20 mouse cellular contexts compared by ENCODE assay signal in genomic region chr7:126941801-126942200, GRCm38 (mm10). TPM values are rescaled to one million over a fixed set of nuclear protein-coding genes. Genes with fewer than 3 reads are reported as not detected.
DNase-seq lines count a peak whose midpoint lies in the region; ATAC-seq and TF ChIP-seq lines count a peak whose summit lies in the region.
"Had no signal": no experiment of that assay in that cellular context is flagged by ENCODE, and none has a peak within 500 bp of the region (broad histone marks: within the 10 kb centered on the region; RNA-seq: fewer than 3 reads in every experiment).

No protein-coding gene starts in this region.

- intact Hi-C loops in left cerebral cortex, adult 2 months (cut with DNase I): no loop called here
- intact Hi-C loops in left cerebral cortex, postnatal 14 days (cut with DNase I): loop anchor here (5.0 kb wide), 1 partner anchor 120 kb away; no protein-coding TSS in a partner anchor

- no peaks in the 10 kb centered on the region for H3K9me3 ChIP-seq in forebrain, embryonic 14.5 days (replicated peaks; ENCODE audit: control insufficient read depth, low read length)
- H3K9me3 ChIP-seq in forebrain, embryonic 10.5 days: no peaks in the 10 kb centered on the region
- no peaks in the 10 kb centered on the region for H3K9me3 ChIP-seq in E14TG2a.4 (ENCODE audit: low read length)
- H3K9me3 ChIP-seq: embryonic facial prominence, embryonic 13.5 days had no signal

- no peak for DNase-seq in forebrain, embryonic 14.5 days (ENCODE audit: low spot score)
- no peak for DNase-seq in forebrain, embryonic 10.5 days (ENCODE audit: extremely low spot score, low spot score)
- peak in 1 of 2 experiments; percentile 37 for DNase-seq in left cerebral cortex, adult 2 months (ENCODE audit: extremely low spot score in 1 of 2, low spot score in 2 of 2)
- DNase-seq in left cerebral cortex, postnatal 14 days (ENCODE audit: low spot score in 2 of 2): no peak
- DNase-seq: cerebellum, adult 9-11 months; gastrocnemius, postnatal 25 days; kidney, adult 18-20 months; kidney, postnatal 14 days; left cerebral cortex, postnatal 4 days; lung, adult 2 months; retina, postnatal 1 day; thymus, postnatal 14 days had no signal

- no peak overlapping the region for H3K4me2 ChIP-seq in forebrain, embryonic 14.5 days (ENCODE audit: low read length)
- H3K4me2 ChIP-seq: embryonic facial prominence, embryonic 13.5 days; liver, embryonic 11.5 days had no signal

- no peaks in the 10 kb centered on the region for H3K79me2 ChIP-seq in macrophage (ENCODE audit: inconsistent target)

- H3K36me3 ChIP-seq in forebrain, embryonic 14.5 days (ENCODE audit: control insufficient read depth, insufficient read depth, low read length): peaks cover 59% of the 10 kb centered on the region
- peaks cover 83% of the 10 kb centered on the region for H3K36me3 ChIP-seq in forebrain, embryonic 10.5 days (replicated peaks)
- H3K36me3 ChIP-seq in E14TG2a.4 (ENCODE audit: insufficient read depth, low read length) (peaks cover 85% of the 10 kb centered on the region), macrophage (ENCODE audit: inconsistent target) (peaks cover 22% of the 10 kb centered on the region)

- 57% methylated on average over 5 of the region's 5 CpGs for WGBS in forebrain, embryonic 14.5 days
- WGBS in forebrain, embryonic 10.5 days: 85% methylated on average over 5 of the region's 5 CpGs
- WGBS in macrophage (ENCODE audit: missing documents): 82% methylated on average over 5 of the region's 5 CpGs

- H3K27me3 ChIP-seq in forebrain, embryonic 14.5 days (replicated peaks; ENCODE audit: control insufficient read depth, insufficient read depth, low read length): no peaks in the 10 kb centered on the region
- H3K27me3 ChIP-seq in forebrain, embryonic 10.5 days (ENCODE audit: poor library complexity, severe bottlenecking): no peaks in the 10 kb centered on the region
- no peaks in the 10 kb centered on the region for H3K27me3 ChIP-seq in E14TG2a.4 (ENCODE audit: insufficient read depth, low read length)
- H3K27me3 ChIP-seq: embryonic facial prominence, embryonic 13.5 days had no signal

- no peak overlapping the region for H3K27ac ChIP-seq in forebrain, embryonic 14.5 days (ENCODE audit: low read depth, low read length)
- no peak overlapping the region for H3K27ac ChIP-seq in forebrain, embryonic 10.5 days
- H3K27ac ChIP-seq in left cerebral cortex, adult 2 months: peak overlapping the region; percentile 74
- H3K27ac ChIP-seq in macrophage: 0 out of 2 replicates have a peak overlapping the region, but pooled peaks have one; percentile 2
- H3K27ac ChIP-seq: embryonic facial prominence, embryonic 13.5 days had no signal

- no peaks in the 10 kb centered on the region for H3K4me1 ChIP-seq in forebrain, embryonic 14.5 days (ENCODE audit: control insufficient read depth, insufficient read depth, low read length)
- H3K4me1 ChIP-seq in forebrain, embryonic 10.5 days: peaks cover 10% of the 10 kb centered on the region; the same call in 1 of the 2 replicates
- peaks cover 36% of the 10 kb centered on the region for H3K4me1 ChIP-seq in E14TG2a.4 (replicated peaks; ENCODE audit: low read depth, low read length)
- H3K4me1 ChIP-seq: embryonic facial prominence, embryonic 13.5 days had no signal

- no peak overlapping the region for H3K4me3 ChIP-seq in forebrain, embryonic 14.5 days (ENCODE audit: low read depth, low read length)
- no peak overlapping the region for H3K4me3 ChIP-seq in forebrain, embryonic 10.5 days
- H3K4me3 ChIP-seq in left cerebral cortex, adult 2 months: peak overlapping the region; percentile 21
- H3K4me3 ChIP-seq in E14TG2a.4 (replicated peaks; ENCODE audit: low read length): 0 out of 2 replicates have a peak overlapping the region, but pooled peaks have one; percentile 5
- no peak overlapping the region for H3K4me3 ChIP-seq in macrophage (ENCODE audit: inconsistent target)
- H3K4me3 ChIP-seq: embryonic facial prominence, embryonic 13.5 days had no signal

- no peak for TF ChIP-seq CTCF in left cerebral cortex, adult 2 months (IDR thresholded peaks at IDR 0.05)
- no peak for TF ChIP-seq CTCF in E14TG2a.4 (conservative IDR thresholded peaks at IDR 0.05; ENCODE audit: low read length)

- 0 out of 2 replicates have a peak, but pooled peaks have one; percentile 29 for ATAC-seq in forebrain, embryonic 14.5 days
- ATAC-seq in megakaryocyte, adult 5-6 weeks (ENCODE audit: poor library complexity, severe bottlenecking): no peak
- no peak for ATAC-seq in megakaryocyte-erythroid progenitor cell, adult 5-6 weeks (replicated peaks; ENCODE audit: low FRiP score, low TSS enrichment, poor library complexity, severe bottlenecking)

- H3K9ac ChIP-seq in forebrain, embryonic 14.5 days (ENCODE audit: low read length): no peak overlapping the region

RNA-seq across cellular contexts. Expression of gene Asphd1, which starts 7.6 kb away (rescaled TPM):
- 4.4 and 6.0 TPM in 2 replicates for polyA plus RNA-seq in forebrain, embryonic 14.5 days (2014; fragmentation: Nextera tagmentation; extraction: Ambion mirVana)
- polyA plus RNA-seq in forebrain, embryonic 10.5 days (2016; fragmentation: Nextera tagmentation; extraction: Ambion mirVana): 0.21 TPM in 1 of 2 replicates, not detected in the other
- 10 to 100 TPM; 51.4 to 55.8 TPM for total RNA-seq in left cerebral cortex, adult 2 months (2021)
- 10 to 100 TPM; 49.1 to 52.0 TPM for total RNA-seq in left cerebral cortex, postnatal 14 days (2021)
- total RNA-seq in macrophage (2018; cell fraction: chromatin; rRNA removed): not detected
- not detected for total RNA-seq in macrophage (2018; cell fraction: cytosol; rRNA removed)
- total RNA-seq in macrophage (2018; cell fraction: nucleus; rRNA removed): not detected
- polyA plus RNA-seq in macrophage (2018): not detected in 3 replicates
- total RNA-seq in megakaryocyte, adult 5-6 weeks (2015): not detected in 2 replicates
- total RNA-seq in megakaryocyte, adult 5-6 weeks (2017): not detected in 2 replicates
- not detected in 2 replicates for total RNA-seq in megakaryocyte-erythroid progenitor cell, adult 5-6 weeks (2014; fragmentation: Nextera tagmentation)
- not detected in 2 replicates for total RNA-seq in megakaryocyte-erythroid progenitor cell, adult 5-6 weeks (2017)
- total RNA-seq: gastrocnemius, postnatal 25 days; hematopoietic stem cell, adult 5-6 weeks had no signal
- polyA plus RNA-seq: heart, embryonic 16.5 days; liver, embryonic 11.5 days; lung, adult 2 months had no signal

RNA-seq across cellular contexts. Expression of gene Sez6l2, which starts 8.6 kb away (rescaled TPM):
- polyA plus RNA-seq in forebrain, embryonic 14.5 days (2014; fragmentation: Nextera tagmentation; extraction: Ambion mirVana): 33.8 and 34.6 TPM in 2 replicates
- 0.72 and 1.2 TPM in 2 replicates for polyA plus RNA-seq in forebrain, embryonic 10.5 days (2016; fragmentation: Nextera tagmentation; extraction: Ambion mirVana)
- total RNA-seq in left cerebral cortex, adult 2 months (2021): 100 to 1,000 TPM; 421 to 427 TPM
- total RNA-seq in left cerebral cortex, postnatal 14 days (2021): 100 to 1,000 TPM; 335 to 339 TPM
- total RNA-seq in macrophage (2018; cell fraction: chromatin; rRNA removed): 10 to 100 TPM in 2 of 26 experiments, 1 to 10 TPM in 21, under 1 TPM in 3; 0.54 to 10.9 (median 5.9) TPM
- total RNA-seq in macrophage (2018; cell fraction: cytosol; rRNA removed): 1 to 10 TPM in 18 of 26 experiments, under 1 TPM in 8; 0.61 to 2.9 (median 1.2) TPM
- 1 to 10 TPM in 24 of 26 experiments, under 1 TPM in 2; 0.82 to 9.0 (median 4.5) TPM for total RNA-seq in macrophage (2018; cell fraction: nucleus; rRNA removed)
- polyA plus RNA-seq in macrophage (2018): 0.33 to 1.4 TPM (median 1.1 TPM) in 3 replicates
- total RNA-seq in megakaryocyte, adult 5-6 weeks (2015): 2.9 TPM in 1 of 2 replicates, not detected in the other
- 0.16 and 0.33 TPM in 2 replicates for total RNA-seq in megakaryocyte, adult 5-6 weeks (2017)
- 3.2 and 4.4 TPM in 2 replicates for total RNA-seq in megakaryocyte-erythroid progenitor cell, adult 5-6 weeks (2014; fragmentation: Nextera tagmentation)
- 0.76 TPM in 1 of 2 replicates, not detected in the other for total RNA-seq in megakaryocyte-erythroid progenitor cell, adult 5-6 weeks (2017)

RNA-seq across cellular contexts. Expression of gene Kctd13, which starts 13.1 kb away (rescaled TPM):
- polyA plus RNA-seq in forebrain, embryonic 14.5 days (2014; fragmentation: Nextera tagmentation; extraction: Ambion mirVana): 69.3 and 89.2 TPM in 2 replicates
- 17.5 and 18.0 TPM in 2 replicates for polyA plus RNA-seq in forebrain, embryonic 10.5 days (2016; fragmentation: Nextera tagmentation; extraction: Ambion mirVana)
- 100 to 1,000 TPM; 135 to 146 TPM for total RNA-seq in left cerebral cortex, adult 2 months (2021)
- total RNA-seq in left cerebral cortex, postnatal 14 days (2021): 100 to 1,000 TPM; 144 to 151 TPM
- total RNA-seq in macrophage (2018; cell fraction: chromatin; rRNA removed): 10 to 100 TPM in 22 of 26 experiments, 1 to 10 TPM in 4; 5.8 to 50.7 (median 25.5) TPM
- total RNA-seq in macrophage (2018; cell fraction: cytosol; rRNA removed): 10 to 100 TPM in 25 of 26 experiments, 1 to 10 TPM in 1; 9.5 to 22.4 (median 19.9) TPM
- 10 to 100 TPM; 12.0 to 54.9 (median 24.4) TPM for total RNA-seq in macrophage (2018; cell fraction: nucleus; rRNA removed)
- 15.3 to 21.9 TPM (median 16.2 TPM) in 3 replicates for polyA plus RNA-seq in macrophage (2018)
- 7.3 and 12.0 TPM in 2 replicates for total RNA-seq in megakaryocyte, adult 5-6 weeks (2015)
- 10.9 and 19.0 TPM in 2 replicates for total RNA-seq in megakaryocyte, adult 5-6 weeks (2017)
- 14.0 and 18.6 TPM in 2 replicates for total RNA-seq in megakaryocyte-erythroid progenitor cell, adult 5-6 weeks (2014; fragmentation: Nextera tagmentation)
- total RNA-seq in megakaryocyte-erythroid progenitor cell, adult 5-6 weeks (2017): 9.0 and 22.1 TPM in 2 replicates

RNA-seq across cellular contexts. Expression of gene Tmem219, which starts 19.1 kb away (rescaled TPM):
- polyA plus RNA-seq in forebrain, embryonic 14.5 days (2014; fragmentation: Nextera tagmentation; extraction: Ambion mirVana): 34.3 and 44.9 TPM in 2 replicates
- polyA plus RNA-seq in forebrain, embryonic 10.5 days (2016; fragmentation: Nextera tagmentation; extraction: Ambion mirVana): 22.2 and 24.9 TPM in 2 replicates
- 10 to 100 TPM; 17.3 to 22.0 TPM for total RNA-seq in left cerebral cortex, adult 2 months (2021)
- 10 to 100 TPM; 21.1 to 23.7 TPM for total RNA-seq in left cerebral cortex, postnatal 14 days (2021)
- total RNA-seq in macrophage (2018; cell fraction: chromatin; rRNA removed): 100 to 1,000 TPM in 18 of 26 experiments, 10 to 100 TPM in 8; 32.3 to 243 (median 136) TPM
- 100 to 1,000 TPM in 13 of 26 experiments, 10 to 100 TPM in 13; 70.1 to 165 (median 109) TPM for total RNA-seq in macrophage (2018; cell fraction: cytosol; rRNA removed)
- 100 to 1,000 TPM in 17 of 26 experiments, 10 to 100 TPM in 9; 51.5 to 216 (median 121) TPM for total RNA-seq in macrophage (2018; cell fraction: nucleus; rRNA removed)
- 36.1 to 105 TPM (median 98.7 TPM) in 3 replicates for polyA plus RNA-seq in macrophage (2018)
- 47.9 and 50.9 TPM in 2 replicates for total RNA-seq in megakaryocyte, adult 5-6 weeks (2015)
- total RNA-seq in megakaryocyte, adult 5-6 weeks (2017): 44.9 and 45.5 TPM in 2 replicates
- 22.0 and 27.2 TPM in 2 replicates for total RNA-seq in megakaryocyte-erythroid progenitor cell, adult 5-6 weeks (2014; fragmentation: Nextera tagmentation)
- total RNA-seq in megakaryocyte-erythroid progenitor cell, adult 5-6 weeks (2017): 9.2 and 17.9 TPM in 2 replicates

RNA-seq across cellular contexts. Expression of gene Cdipt, which starts 33.9 kb away (rescaled TPM):
- 92.4 and 96.0 TPM in 2 replicates for polyA plus RNA-seq in forebrain, embryonic 14.5 days (2014; fragmentation: Nextera tagmentation; extraction: Ambion mirVana)
- polyA plus RNA-seq in forebrain, embryonic 10.5 days (2016; fragmentation: Nextera tagmentation; extraction: Ambion mirVana): 84.6 and 85.7 TPM in 2 replicates
- total RNA-seq in left cerebral cortex, adult 2 months (2021): 100 to 1,000 TPM; 181 to 186 TPM
- total RNA-seq in left cerebral cortex, postnatal 14 days (2021): 100 to 1,000 TPM; 187 to 196 TPM
- 100 to 1,000 TPM in 11 of 26 experiments, 10 to 100 TPM in 15; 52.3 to 141 (median 96.3) TPM for total RNA-seq in macrophage (2018; cell fraction: chromatin; rRNA removed)
- 100 to 1,000 TPM in 20 of 26 experiments, 10 to 100 TPM in 6; 74.6 to 129 (median 106) TPM for total RNA-seq in macrophage (2018; cell fraction: cytosol; rRNA removed)
- 100 to 1,000 TPM in 23 of 26 experiments, 10 to 100 TPM in 3; 71.6 to 185 (median 119) TPM for total RNA-seq in macrophage (2018; cell fraction: nucleus; rRNA removed)
- polyA plus RNA-seq in macrophage (2018): 71.8 to 111 TPM (median 94.8 TPM) in 3 replicates
- total RNA-seq in megakaryocyte, adult 5-6 weeks (2015): 46.1 and 48.5 TPM in 2 replicates
- total RNA-seq in megakaryocyte, adult 5-6 weeks (2017): 49.4 and 56.7 TPM in 2 replicates
- total RNA-seq in megakaryocyte-erythroid progenitor cell, adult 5-6 weeks (2014; fragmentation: Nextera tagmentation): 61.3 and 70.2 TPM in 2 replicates
- total RNA-seq in megakaryocyte-erythroid progenitor cell, adult 5-6 weeks (2017): 31.8 and 49.8 TPM in 2 replicates

Comparison
In these comparisons a context has a peak if more than half of its experiments do, and no peak if none do; other contexts are left out.
1. H3K27ac ChIP-seq: peak in left cerebral cortex, adult 2 months (single experiment) and macrophage (single experiment); none in forebrain, embryonic 14.5 days (single experiment) and forebrain, embryonic 10.5 days (single experiment).
2. H3K4me3 ChIP-seq: peak in left cerebral cortex, adult 2 months (single experiment) and E14TG2a.4 (single experiment); none in forebrain, embryonic 14.5 days (single experiment), forebrain, embryonic 10.5 days (single experiment) and macrophage (single experiment).
3. RNA of gene Asphd1, which starts 7.6 kb away (total RNA-seq): 51.4 to 55.8 TPM in left cerebral cortex, adult 2 months and 49.1 to 52.0 TPM in left cerebral cortex, postnatal 14 days; not detected in megakaryocyte, adult 5-6 weeks and not detected in megakaryocyte-erythroid progenitor cell, adult 5-6 weeks; every median in the first group is over 10 times any median in the second.
4. RNA of gene Sez6l2, which starts 8.6 kb away (total RNA-seq): 421 to 427 TPM in left cerebral cortex, adult 2 months and 335 to 339 TPM in left cerebral cortex, postnatal 14 days; 0.76 to 4.4 TPM in megakaryocyte-erythroid progenitor cell, adult 5-6 weeks and 0.16 to 2.9 TPM in megakaryocyte, adult 5-6 weeks; every median in the first group is over 10 times any median in the second.
5. RNA of gene Kctd13, which starts 13.1 kb away (total RNA-seq): 144 to 151 TPM in left cerebral cortex, postnatal 14 days and 135 to 146 TPM in left cerebral cortex, adult 2 months; 9.0 to 22.1 TPM in megakaryocyte-erythroid progenitor cell, adult 5-6 weeks and 7.3 to 19.0 TPM in megakaryocyte, adult 5-6 weeks; every median in the first group is over 4 times any median in the second.